Mouse (Mus musculus): Measurements from ENCODE around the gene Cradd.

DNA sequence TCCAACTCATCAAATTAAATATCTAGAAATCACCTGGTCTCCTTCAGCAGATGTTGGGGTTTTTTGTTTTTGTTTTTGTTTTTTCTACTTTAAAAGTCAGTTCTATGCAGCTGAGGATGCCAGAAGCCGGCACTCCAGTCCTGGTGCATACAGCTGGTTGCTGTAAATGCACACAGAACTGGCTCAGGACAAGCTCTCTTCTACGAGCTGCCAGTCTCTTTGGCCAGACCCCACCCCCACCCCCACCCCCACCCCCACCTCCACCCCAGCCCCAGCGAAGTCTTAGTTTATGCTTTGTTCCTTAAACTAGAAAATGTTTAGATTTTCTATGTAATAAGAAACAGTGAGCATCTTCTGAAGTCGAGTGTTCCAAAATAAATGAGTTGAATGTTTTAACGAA is 57.0 kb downstream of the Cradd start:
- TF ChIP-seq POLR2A (IDR thresholded peaks at IDR 0.05; ENCODE audit: insufficient read length, low read depth) = no peak
- TF ChIP-seq MAX (IDR thresholded peaks at IDR 0.05; ENCODE audit: low read depth) = no peak
- no peak for TF ChIP-seq TCF12 (IDR thresholded peaks at IDR 0.05; ENCODE audit: insufficient read depth, poor library complexity, severe bottlenecking)
- no peak for TF ChIP-seq USF1 (IDR thresholded peaks at IDR 0.05; ENCODE audit: low read depth)
- TF ChIP-seq POLR2AphosphoS2 (IDR thresholded peaks at IDR 0.05; ENCODE audit: insufficient read length, low read depth) = no peak
- TF ChIP-seq CEBPB (IDR thresholded peaks at IDR 0.05; ENCODE audit: insufficient read depth, poor library complexity, severe bottlenecking) = no peak
- no peak for TF ChIP-seq SRF (IDR thresholded peaks at IDR 0.05; ENCODE audit: control insufficient read depth, insufficient read length, low read depth)
